Mouse (Mus musculus): ENCODE measurements around the gene Zfp81.
"Not testable (repeated sequence)": the region's sequence is repeated elsewhere in the genome, so short reads cannot be mapped to it uniquely, and the experiment has no call there.

Zfp81 gene

GRCm38 (mm10) chr17:33358411-33359384 lies at the start of gene Zfp81:
TSS of gene Zfp81 (minus strand) at chr17:33358878.
- peak; percentile 84 for DNase-seq (ENCODE audit: low spot score)

DNA sequence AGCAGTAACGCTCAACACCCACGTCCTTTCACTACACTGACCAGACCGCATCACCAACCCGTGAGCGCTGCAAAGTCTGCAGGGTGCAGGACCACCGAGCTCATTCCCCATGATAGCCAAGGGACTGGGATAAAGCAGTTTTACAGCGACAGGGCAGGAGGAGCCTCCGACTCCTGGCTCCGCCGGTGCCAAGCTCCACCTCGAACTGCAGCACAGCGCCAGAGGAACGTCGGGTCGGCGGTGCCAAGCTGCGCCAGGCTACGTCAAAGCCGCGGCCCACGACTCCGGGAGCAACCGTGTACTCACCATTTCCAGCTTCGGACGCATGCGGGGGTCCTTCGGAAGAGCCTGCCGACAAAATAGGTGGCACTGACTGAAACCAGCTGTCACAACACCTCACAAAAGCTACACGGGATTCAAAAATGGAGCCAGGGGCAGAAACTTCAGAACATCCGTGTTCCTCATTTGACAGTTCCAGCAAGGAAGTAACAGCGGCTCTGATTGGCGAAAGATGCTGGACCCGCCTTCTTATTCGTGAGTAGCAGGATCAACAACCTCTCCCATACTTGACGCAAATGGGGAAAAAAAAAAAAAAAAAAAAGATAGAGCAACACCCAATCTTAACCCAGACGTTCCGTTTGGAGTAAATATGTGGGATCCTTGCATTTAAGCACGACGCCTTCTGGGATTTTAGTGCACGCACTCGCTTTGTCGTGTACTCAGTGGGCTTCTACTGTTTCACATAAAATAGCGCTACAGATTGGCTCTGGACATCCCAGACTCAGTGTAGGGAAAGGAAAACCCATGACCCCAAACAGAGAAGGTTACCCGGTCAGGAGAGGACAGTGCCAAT lies 35.7 kb upstream of the Zfp81 start, which contains the start of gene Zfp101:
Gene Zfp101 (minus strand): TSS at position 460 of the 853 bp plus-strand sequence.
- peak; percentile 79 for DNase-seq (ENCODE audit: low spot score)

DNA sequence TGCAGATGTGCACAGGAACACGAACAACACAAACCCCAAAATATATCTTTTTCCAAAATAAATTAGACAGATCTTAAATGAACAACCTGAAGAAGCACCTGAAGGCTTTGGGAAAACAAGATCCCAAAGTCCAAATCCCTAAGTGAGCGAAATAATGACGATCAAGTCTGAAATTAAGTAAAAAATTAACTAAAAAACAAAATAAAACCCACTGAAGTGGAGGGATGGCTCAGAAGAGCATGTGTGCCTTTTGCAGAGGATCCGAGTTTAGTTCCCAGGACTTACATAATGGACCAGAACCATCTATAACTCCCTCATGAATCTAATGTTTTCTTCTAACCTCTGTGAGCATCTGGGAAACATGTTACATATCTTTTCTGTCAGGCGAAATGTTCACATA lies 33.6 kb upstream of the Zfp81 start:
- DNase-seq (ENCODE audit: low spot score): no peak

- DNase-seq (ENCODE audit: low spot score): no peak
Observed at GRCm38 (mm10) chr17:33385705-33386104, 27.0 kb upstream of the Zfp81 start.

GRCm38 (mm10) chr17:33372795-33373194 lies 14.1 kb upstream of the Zfp81 start:
- no peak for DNase-seq (ENCODE audit: low spot score)

- DNase-seq (ENCODE audit: low spot score): no peak
Observed at GRCm38 (mm10) chr17:33352981-33353380, 5.7 kb downstream of the Zfp81 start.

DNA sequence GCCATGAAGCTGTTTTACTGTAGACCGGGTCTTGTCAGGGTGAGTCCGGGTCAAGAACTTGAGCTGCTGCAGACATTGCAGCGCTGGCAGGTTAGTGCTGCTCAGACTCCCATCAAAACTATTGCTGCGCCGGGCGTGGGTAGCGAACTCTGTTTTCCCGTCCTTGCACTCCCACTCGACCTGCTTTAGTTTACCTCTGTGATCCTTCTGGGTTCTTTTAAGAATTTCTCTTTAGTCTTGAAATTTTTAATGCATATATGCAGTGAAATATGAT lies 68.9 kb downstream of the Zfp81 start:
- DNase-seq (ENCODE audit: low spot score): not testable (repeated sequence)

- not testable (repeated sequence) for DNase-seq (ENCODE audit: low spot score)
Observed at GRCm38 (mm10) chr17:33289039-33289875, 69.4 kb downstream of the Zfp81 start, which contains the start of gene Zfp955b. TSS of gene Zfp955b (plus strand) at chr17:33289544.
